Mouse (Mus musculus) hindbrain, embryonic 14.5 days (tissue): ENCODE data around the gene Sppl3. TPM values are rescaled to one million over a fixed set of nuclear protein-coding genes. Genes with fewer than 3 reads are reported as not detected.

ENCODE experiments used
- ATAC-seq: fragments of 200-750 bp; cut with Nextera tagmentation; 2 replicates; pipeline ENCODE4 v1.8.0; 2017; ENCODE audit warnings: moderate number of reproducible peaks, mild to moderate bottlenecking, moderate TSS enrichment, moderate library complexity; ENCODE audit not compliant: low FRiP score
- DNase-seq: peaks from one replicate; pipeline ENCODE4 v3.0.0-alpha.2; 2015; ENCODE audit warnings: low spot score
- H3K27ac ChIP-seq: fragments of 300-500 bp; sonication (generic); 2 replicates; pipeline ENCODE4 v1.5.1; 2014; ENCODE audit warnings: mild to moderate bottlenecking, moderate library complexity
- H3K27me3 ChIP-seq: fragments of 300-500 bp; sonication (generic); 2 replicates; pipeline ENCODE4 v1.6.1; 2014; ENCODE audit warnings: mild to moderate bottlenecking, low read length, mixed read lengths; ENCODE audit not compliant: control insufficient read depth, insufficient read depth
- H3K36me3 ChIP-seq: fragments of 300-500 bp; sonication (generic); replicated peaks from 2 replicates; pipeline ENCODE4 v1.6.1; 2014; ENCODE audit not compliant: control insufficient read depth, insufficient read depth
- H3K4me1 ChIP-seq: fragments of 300-500 bp; sonication (generic); replicated peaks from 2 replicates; pipeline ENCODE4 v1.6.1; 2014; ENCODE audit warnings: antibody characterized with exemption, low read length, mixed read lengths; ENCODE audit not compliant: control insufficient read depth, insufficient read depth
- H3K4me2 ChIP-seq: fragments of 300-500 bp; sonication (generic); replicated peaks from 2 replicates; pipeline ENCODE4 v1.6.1; 2014; ENCODE audit warnings: mild to moderate bottlenecking, moderate library complexity
- H3K4me3 ChIP-seq: fragments of 300-500 bp; sonication (generic); replicated peaks from 2 replicates; pipeline ENCODE4 v1.5.1; 2014; ENCODE audit warnings: mild to moderate bottlenecking, low read length
- H3K9ac ChIP-seq: fragments of 300-500 bp; sonication (generic); 2 replicates; pipeline ENCODE4 v1.6.1; 2014
- H3K9me3 ChIP-seq: fragments of 300-500 bp; sonication (generic); 2 replicates; pipeline ENCODE4 v1.6.1; 2016; ENCODE audit warnings: low read length; ENCODE audit not compliant: control insufficient read depth
- WGBS: fragments of 180-500 bp; shearing (Covaris S2); extraction: QIAGEN DNeasy Blood & Tissue Kit; methylation state at CpG from one replicate; pipeline ENCODE4 v1.1.7; 2014; 5-methylcytosine and 5-hydroxymethylcytosine counted together
- polyA plus RNA-seq: library from polyadenylated mRNA; unstranded; fragments of >200 nt; fragmentation: Nextera tagmentation; extraction: Ambion mirVana; gene quantifications from 2 replicates; pipeline ENCODE4 v1.2.1, GENCODE M21; 2014

Gene Sppl3
- polyA plus RNA-seq, 1 experiment from 2014 or later: 30.1 TPM

GRCm38 (mm10) chr5:114970824-114971227, 40.1 kb upstream of the Sppl3 start, which contains the start of gene Hnf1a:
Gene Hnf1a, minus strand, starts transcription at chr5:114971094.
- H3K9ac ChIP-seq: no peak within 1 kb of the TSS
- H3K36me3 ChIP-seq: no peaks in the 10 kb centered on the region
- no peak within 1 kb of the TSS for H3K4me2 ChIP-seq
- no peak for DNase-seq
- H3K4me3 ChIP-seq: no peak within 1 kb of the TSS
- peaks cover 12% of the 10 kb centered on the region; the same call in 1 of the 2 replicates for H3K27me3 ChIP-seq
- ATAC-seq: no peak
- no peak within 1 kb of the TSS for H3K27ac ChIP-seq
- H3K9me3 ChIP-seq: no peaks in the 10 kb centered on the region
- H3K4me1 ChIP-seq: no peaks in the 10 kb centered on the region
- WGBS: 75% methylated on average over 17 of the region's 17 CpGs

- no peak for DNase-seq
- Histone ChIP-seq H3K4me1 (no peaks in the 10 kb centered on the region), H3K4me2 (no peak overlapping the region), H3K27ac (no peak overlapping the region), H3K36me3 (no peaks in the 10 kb centered on the region), H3K9me3 (no peaks in the 10 kb centered on the region), H3K9ac (no peak overlapping the region), H3K27me3 (peaks cover 12% of the 10 kb centered on the region; the same call in 1 of the 2 replicates), H3K4me3 (no peak overlapping the region)
- WGBS: 81% methylated on average over 9 of the region's 9 CpGs
- ATAC-seq: no peak
Observed at GRCm38 (mm10) chr5:114972201-114972600, 38.7 kb upstream of the Sppl3 start.

GRCm38 (mm10) chr5:114973131-114973530, 37.8 kb upstream of the Sppl3 start:
- H3K36me3 ChIP-seq: no peaks in the 10 kb centered on the region
- no peaks in the 10 kb centered on the region for H3K4me1 ChIP-seq
- ATAC-seq: no peak
- H3K9ac ChIP-seq: no peak overlapping the region
- peaks cover 8% of the 10 kb centered on the region; the same call in 1 of the 2 replicates for H3K27me3 ChIP-seq
- H3K4me2 ChIP-seq: no peak overlapping the region
- no peak for DNase-seq
- H3K9me3 ChIP-seq: no peaks in the 10 kb centered on the region
- no peak overlapping the region for H3K4me3 ChIP-seq
- H3K27ac ChIP-seq: no peak overlapping the region
- 84% methylated on average over 8 of the region's 8 CpGs for WGBS

- Histone ChIP-seq H3K27me3 (no peaks in the 10 kb centered on the region), H3K4me3 (no peak overlapping the region), H3K9me3 (no peaks in the 10 kb centered on the region), H3K4me2 (no peak overlapping the region), H3K4me1 (no peaks in the 10 kb centered on the region), H3K27ac (no peak overlapping the region), H3K36me3 (no peaks in the 10 kb centered on the region), H3K9ac (no peak overlapping the region)
- no peak for ATAC-seq
- DNase-seq: no peak
Observed at GRCm38 (mm10) chr5:114976935-114977334, 34.0 kb upstream of the Sppl3 start.

GRCm38 (mm10) chr5:114978473-114978872, 32.5 kb upstream of the Sppl3 start:
- Histone ChIP-seq H3K9me3 (no peaks in the 10 kb centered on the region), H3K4me1 (no peaks in the 10 kb centered on the region), H3K9ac (peak overlapping the region; percentile 11; the same call in 1 of the 2 replicates), H3K27me3 (no peaks in the 10 kb centered on the region), H3K4me2 (no peak overlapping the region), H3K36me3 (no peaks in the 10 kb centered on the region), H3K27ac (no peak overlapping the region), H3K4me3 (no peak overlapping the region)
- WGBS: 70% methylated on average over 11 of the region's 11 CpGs
- ATAC-seq (no peak), DNase-seq (no peak)

GRCm38 (mm10) chr5:114978888-114979249, 32.1 kb upstream of the Sppl3 start:
- Histone ChIP-seq H3K9ac (0 out of 2 replicates have a peak overlapping the region, but pooled peaks have one; percentile 11), H3K27ac (no peak overlapping the region), H3K4me3 (peak overlapping the region; percentile 15)

GRCm38 (mm10) chr5:114979250-114980121, 31.5 kb upstream of the Sppl3 start:
- ATAC-seq: peak; percentile 31; the same call in 1 of the 2 replicates
- 13% methylated on average over 32 of the region's 32 CpGs for WGBS

More at GRCm38 (mm10) chr5:114978888-114979249, 32.1 kb upstream of the Sppl3 start:
- peak; percentile 30 for DNase-seq
- 7% methylated on average over 6 of the region's 6 CpGs for WGBS
- H3K9me3 ChIP-seq: no peaks in the 10 kb centered on the region
- no peaks in the 10 kb centered on the region for H3K36me3 ChIP-seq
- ATAC-seq: peak; percentile 53; the same call in 1 of the 2 replicates
- H3K27me3 ChIP-seq: no peaks in the 10 kb centered on the region
- no peaks in the 10 kb centered on the region for H3K4me1 ChIP-seq
- H3K4me2 ChIP-seq: peak overlapping the region; percentile 60

GRCm38 (mm10) chr5:114980122-114980748, 30.7 kb upstream of the Sppl3 start:
- H3K4me3 ChIP-seq: peak overlapping the region; percentile 15
- H3K9me3 ChIP-seq: no peaks in the 10 kb centered on the region
- WGBS: 30% methylated on average over 16 of the region's 16 CpGs
- no peak overlapping the region for H3K27ac ChIP-seq
- no peak for DNase-seq
- ATAC-seq: no peak
- H3K4me1 ChIP-seq: no peaks in the 10 kb centered on the region
- H3K9ac ChIP-seq: peak overlapping the region; percentile 22
- H3K4me2 ChIP-seq: peak overlapping the region; percentile 60
- no peaks in the 10 kb centered on the region for H3K27me3 ChIP-seq
- no peaks in the 10 kb centered on the region for H3K36me3 ChIP-seq

More at GRCm38 (mm10) chr5:114979250-114980121, 31.5 kb upstream of the Sppl3 start:
- Histone ChIP-seq H3K9ac (peak overlapping the region; percentile 22), H3K27ac (no peak overlapping the region), H3K27me3 (no peaks in the 10 kb centered on the region), H3K9me3 (no peaks in the 10 kb centered on the region), H3K36me3 (no peaks in the 10 kb centered on the region), H3K4me1 (no peaks in the 10 kb centered on the region), H3K4me2 (peak overlapping the region; percentile 60), H3K4me3 (peak overlapping the region; percentile 15)
- peak; percentile 83 for DNase-seq

- WGBS: 62% methylated on average over 15 of the region's 15 CpGs
- no peaks in the 10 kb centered on the region for H3K4me1 ChIP-seq
- H3K36me3 ChIP-seq: no peaks in the 10 kb centered on the region
- DNase-seq (no peak), ATAC-seq (no peak)
- no peak overlapping the region for H3K4me3 ChIP-seq
- no peak overlapping the region for H3K4me2 ChIP-seq
- no peak overlapping the region for H3K27ac ChIP-seq
- no peak overlapping the region for H3K9ac ChIP-seq
- H3K27me3 ChIP-seq: no peaks in the 10 kb centered on the region
- H3K9me3 ChIP-seq: no peaks in the 10 kb centered on the region
Observed at GRCm38 (mm10) chr5:114982001-114982400, 28.9 kb upstream of the Sppl3 start.
